Mouse (Mus musculus) right cerebral cortex, postnatal 25 days (tissue): ENCODE data around the gene Lias.
A peak's percentile ranks its signal among the peaks of the same experiment; 100 is the strongest.

Experiments
- DNase-seq: peaks from one replicate; pipeline ENCODE4 v3.0.0; 2022

Lias gene

GRCm38 (mm10) chr5:65390648-65391644, at the start of gene Lias, which contains the start of gene Rpl9:
Gene Lias, plus strand, starts transcription at chr5:65391497.
Gene Rpl9, minus strand, starts transcription at chr5:65391444.
- DNase-seq, result peak; percentile 98

- no peak for DNase-seq
Measured at GRCm38 (mm10) chr5:65348168-65348567, 43.1 kb upstream of the Lias start, which contains the start of gene Klb. Gene Klb, plus strand, starts transcription at chr5:65348314.

GRCm38 (mm10) chr5:65350508-65350907, 40.8 kb upstream of the Lias start:
- DNase-seq, result no peak

- no peak for DNase-seq
Measured at GRCm38 (mm10) chr5:65354097-65354496, 37.2 kb upstream of the Lias start.

- DNase-seq, result no peak
Measured at GRCm38 (mm10) chr5:65354985-65355384, 36.3 kb upstream of the Lias start.

- DNase-seq, result no peak
Measured at GRCm38 (mm10) chr5:65356851-65357250, 34.4 kb upstream of the Lias start.

GRCm38 (mm10) chr5:65357771-65358170, 33.5 kb upstream of the Lias start:
- DNase-seq, result no peak

GRCm38 (mm10) chr5:65367837-65368236, 23.5 kb upstream of the Lias start:
- DNase-seq, result no peak

GRCm38 (mm10) chr5:65371551-65371950, 19.7 kb upstream of the Lias start:
- no peak for DNase-seq

- DNase-seq, result no peak
Measured at GRCm38 (mm10) chr5:65374746-65375145, 16.6 kb upstream of the Lias start.

- DNase-seq, result no peak
Measured at GRCm38 (mm10) chr5:65385704-65386103, 5.6 kb upstream of the Lias start.

- DNase-seq, result no peak
Measured at GRCm38 (mm10) chr5:65387008-65387867, 4.1 kb upstream of the Lias start.

GRCm38 (mm10) chr5:65391753-65392152, 456 bp downstream of the Lias start:
- DNase-seq, result no peak

GRCm38 (mm10) chr5:65394425-65394824, 3.1 kb downstream of the Lias start:
- DNase-seq, result no peak

GRCm38 (mm10) chr5:65401251-65401994, 10.1 kb downstream of the Lias start:
- DNase-seq, result peak; percentile 68

- no peak for DNase-seq
Measured at GRCm38 (mm10) chr5:65407989-65408388, 16.7 kb downstream of the Lias start.

GRCm38 (mm10) chr5:65415653-65416458, 24.6 kb downstream of the Lias start:
- no peak for DNase-seq

GRCm38 (mm10) chr5:65419136-65419535, 27.8 kb downstream of the Lias start:
- DNase-seq, result no peak

GRCm38 (mm10) chr5:65420822-65421221, 29.5 kb downstream of the Lias start:
- no peak for DNase-seq

GRCm38 (mm10) chr5:65422803-65423202, 31.5 kb downstream of the Lias start:
- no peak for DNase-seq

- no peak for DNase-seq
Measured at GRCm38 (mm10) chr5:65424215-65424614, 32.9 kb downstream of the Lias start.

GRCm38 (mm10) chr5:65425251-65425650, 34.0 kb downstream of the Lias start:
- no peak for DNase-seq
